ENCODE assay signal across 24 mouse cellular contexts in the genomic region with DNA sequence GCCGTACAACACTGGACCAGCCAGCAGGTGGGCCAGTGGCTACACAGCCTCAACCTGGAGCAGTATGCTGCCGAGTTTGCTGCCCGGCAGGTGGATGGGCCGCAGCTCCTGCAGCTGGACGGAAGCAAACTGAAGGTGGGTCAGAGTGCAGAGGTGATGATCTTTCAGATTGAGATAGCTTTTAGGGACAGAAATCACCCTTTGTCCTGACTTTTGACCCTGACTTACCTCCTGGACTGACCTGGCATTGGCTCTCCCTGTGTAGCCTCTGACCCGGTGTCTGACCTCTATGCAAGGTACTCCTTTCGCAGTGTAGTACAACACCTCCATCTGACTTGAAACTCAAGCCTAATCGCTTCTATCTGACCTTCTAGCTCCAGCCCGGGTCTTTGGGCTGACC. TPM values are rescaled to one million over a fixed set of nuclear protein-coding genes. Genes with fewer than 3 reads are reported as not detected.
"Had no signal": no experiment of that assay in that cellular context is flagged by ENCODE, and none has a peak within 500 bp of the region (broad histone marks: within the 10 kb centered on the region; RNA-seq: fewer than 3 reads in every experiment).

No protein-coding gene starts in this region.

- H3K9ac ChIP-seq: heart, embryonic 13.5 days; heart, embryonic 15.5 days; hindbrain, embryonic 14.5 days; kidney, embryonic 15.5 days; limb, embryonic 13.5 days; limb, embryonic 15.5 days; liver, embryonic 13.5 days had no signal

- H3K4me2 ChIP-seq: heart, embryonic 11.5 days; heart, embryonic 13.5 days; heart, embryonic 15.5 days; hindbrain, embryonic 14.5 days; kidney, embryonic 15.5 days; limb, embryonic 13.5 days; limb, embryonic 15.5 days; liver, embryonic 13.5 days had no signal

- ATAC-seq: hindbrain, postnatal 0 days; intestine, embryonic 16.5 days had no signal

- DNase-seq: gastrocnemius, postnatal 36 days; heart, adult 11 months; heart, postnatal 14 days; heart, postnatal 36 days; kidney, adult 2 months; kidney, adult 9 months; kidney, postnatal 14 days; kidney, postnatal 36 days; layer of hippocampus, adult 9-11 months; layer of hippocampus, postnatal 36 days; left cerebral cortex, postnatal 4 days; liver, embryonic 13.5 days had no signal

- H3K27me3 ChIP-seq: kidney, embryonic 15.5 days; limb, embryonic 13.5 days; limb, embryonic 15.5 days had no signal

- H3K4me3 ChIP-seq: heart, embryonic 13.5 days; heart, embryonic 15.5 days; kidney, embryonic 15.5 days; limb, embryonic 13.5 days; limb, embryonic 15.5 days; liver, embryonic 13.5 days had no signal

- H3K9me3 ChIP-seq: heart, embryonic 13.5 days; heart, embryonic 15.5 days; kidney, embryonic 15.5 days; limb, embryonic 13.5 days; limb, embryonic 15.5 days; liver, embryonic 13.5 days had no signal

- H3K27ac ChIP-seq: heart, embryonic 13.5 days; heart, embryonic 15.5 days; hindbrain, embryonic 14.5 days; limb, embryonic 13.5 days; limb, embryonic 15.5 days; liver, embryonic 13.5 days had no signal

RNA-seq across cellular contexts. Expression of a gene that starts 47.4 kb away (rescaled TPM):
- total RNA-seq: hematopoietic stem cell, adult 5-6 weeks; left cerebral cortex, adult 18-20 months; left cerebral cortex, postnatal 4 days had no signal
- polyA plus RNA-seq: intestine, embryonic 14.5 days had no signal
